Mouse (Mus musculus): Measurements from ENCODE around the gene Zdhhc3.

Zdhhc3 gene

GRCm38 (mm10) chr9:123021636-123022379, 91.2 kb downstream of the Zdhhc3 start:
- CTCF ChIA-PET, result interaction anchor here (0.6 kb wide), 1 partner anchor 66 kb away, joined by 3 read pairs; no protein-coding TSS in a partner anchor

GRCm38 (mm10) chr9:123020995-123021631, 91.9 kb downstream of the Zdhhc3 start, which contains the start of gene Tmem42:
Tmem42 (plus strand) TSS chr9:123021326.
- CTCF ChIA-PET, result interaction anchor here (0.6 kb wide), 1 partner anchor 66 kb away, joined by 3 read pairs; no protein-coding TSS in a partner anchor

Measured in spleen, embryonic (tissue).